Mouse (Mus musculus) intestine, postnatal 0 days (tissue): Measurements from ENCODE around the gene Rab31. TPM values are rescaled to one million over a fixed set of nuclear protein-coding genes. Genes with fewer than 3 reads are reported as not detected.

Experiments
- ATAC-seq: fragments of 200-750 bp; cut with Nextera tagmentation; 2 replicates; pipeline ENCODE4 v1.8.0; 2017; ENCODE audit warnings: mild to moderate bottlenecking, moderate TSS enrichment, moderate library complexity
- H3K27ac ChIP-seq: fragments of 300-500 bp; sonication (generic); 2 replicates; pipeline ENCODE4 v1.5.1; 2014; ENCODE audit warnings: mild to moderate bottlenecking, low read depth, low read length, moderate library complexity
- H3K27me3 ChIP-seq: fragments of 300-500 bp; sonication (generic); replicated peaks from 2 replicates; pipeline ENCODE4 v1.6.1; 2014; ENCODE audit warnings: low read length, mixed read lengths; ENCODE audit not compliant: control insufficient read depth, insufficient read depth
- H3K36me3 ChIP-seq: fragments of 300-500 bp; sonication (generic); 2 replicates; pipeline ENCODE4 v1.6.1; 2014; ENCODE audit warnings: mild to moderate bottlenecking, moderate library complexity; ENCODE audit not compliant: control insufficient read depth, insufficient read depth
- H3K4me1 ChIP-seq: fragments of 300-500 bp; sonication (generic); replicated peaks from 2 replicates; pipeline ENCODE4 v1.6.1; 2014; ENCODE audit warnings: antibody characterized with exemption, low read length, mixed read lengths; ENCODE audit not compliant: control insufficient read depth, insufficient read depth
- H3K4me2 ChIP-seq: fragments of 300-500 bp; sonication (generic); replicated peaks from 2 replicates; pipeline ENCODE4 v1.6.1; 2014; ENCODE audit warnings: low read depth, mild to moderate bottlenecking, moderate library complexity
- H3K4me3 ChIP-seq: fragments of 300-500 bp; sonication (generic); 2 replicates; pipeline ENCODE4 v1.5.1; 2014; ENCODE audit warnings: low read depth, low read length
- H3K9ac ChIP-seq: fragments of 300-500 bp; sonication (generic); 2 replicates; pipeline ENCODE4 v1.6.1; 2014; ENCODE audit warnings: mild to moderate bottlenecking, low read depth, low read length
- H3K9me3 ChIP-seq: fragments of 300-500 bp; sonication (generic); 2 replicates; pipeline ENCODE4 v1.6.1; 2016; ENCODE audit warnings: mixed run types; ENCODE audit not compliant: control insufficient read depth
- CTCF ChIP-seq: sonication (generic); IDR thresholded peaks from 2 replicates; pipeline ENCODE4 v1.5.1; 2016; ENCODE audit warnings: low read depth, mild to moderate bottlenecking, control low read depth, antibody characterized with exemption, moderate library complexity
- WGBS: fragments of 180-500 bp; shearing (Covaris S2); extraction: QIAGEN DNeasy Blood & Tissue Kit; methylation state at CpG from one replicate; pipeline ENCODE4 v1.1.7; 2014; 5-methylcytosine and 5-hydroxymethylcytosine counted together
- polyA plus RNA-seq: library from polyadenylated mRNA; unstranded; fragments of >200 nt; fragmentation: Nextera tagmentation; extraction: Ambion mirVana; gene quantifications from 2 replicates; pipeline ENCODE4 v1.2.1, GENCODE M21; 2015

Gene Rab31
- polyA plus RNA-seq, 1 experiment from 2014 or later, result 30.5 TPM

- Histone ChIP-seq H3K36me3 (no peaks in the 10 kb centered on the region; the same call in 1 of the 2 replicates), H3K9me3 (no peaks in the 10 kb centered on the region), H3K4me1 (peaks cover 4% of the 10 kb centered on the region; the same call in 1 of the 2 replicates), H3K27me3 (no peaks in the 10 kb centered on the region), H3K27ac (no peak overlapping the region), H3K9ac (no peak overlapping the region), H3K4me3 (no peak overlapping the region), H3K4me2 (no peak overlapping the region)
- TF ChIP-seq CTCF, result no peak
- ATAC-seq, result no peak
Measured at GRCm38 (mm10) chr17:65785707-65786106, 13.2 kb upstream of the Rab31 start.

- peaks cover 4% of the 10 kb centered on the region; the same call in 1 of the 2 replicates for H3K4me1 ChIP-seq
- H3K4me3 ChIP-seq, result peak overlapping the region; percentile 90
- peak overlapping the region; percentile 99 for H3K27ac ChIP-seq
- peak; percentile 9; the same call in 1 of the 2 replicates for ATAC-seq
- peak overlapping the region; percentile 79 for H3K4me2 ChIP-seq
- WGBS, result 52% methylated on average over 8 of the region's 8 CpGs
- no peak overlapping the region for H3K9ac ChIP-seq
- no peak for TF ChIP-seq CTCF
- no peaks in the 10 kb centered on the region for H3K9me3 ChIP-seq
- H3K36me3 ChIP-seq, result no peaks in the 10 kb centered on the region; the same call in 1 of the 2 replicates
- no peaks in the 10 kb centered on the region for H3K27me3 ChIP-seq
Measured at GRCm38 (mm10) chr17:65784610-65785140, 12.1 kb upstream of the Rab31 start.

GRCm38 (mm10) chr17:65783182-65784161, 10.9 kb upstream of the Rab31 start:
- no peaks in the 10 kb centered on the region; the same call in 1 of the 2 replicates for H3K36me3 ChIP-seq
- peak; percentile 29 for ATAC-seq
- H3K27ac ChIP-seq, result peak overlapping the region; percentile 99
- H3K9ac ChIP-seq, result peak overlapping the region; percentile 99
- no peaks in the 10 kb centered on the region for H3K27me3 ChIP-seq
- peak overlapping the region; percentile 79 for H3K4me2 ChIP-seq
- H3K4me1 ChIP-seq, result peaks cover 4% of the 10 kb centered on the region; the same call in 1 of the 2 replicates
- no peak for TF ChIP-seq CTCF
- peak overlapping the region; percentile 90 for H3K4me3 ChIP-seq
- H3K9me3 ChIP-seq, result no peaks in the 10 kb centered on the region
- WGBS, result under 1% methylated on average over 86 of the region's 135 CpGs

- H3K9me3 ChIP-seq, result no peaks in the 10 kb centered on the region
- peak; percentile 79 for ATAC-seq
- H3K4me1 ChIP-seq, result peaks cover 4% of the 10 kb centered on the region; the same call in 1 of the 2 replicates
- peak within 1 kb of the TSS; percentile 99 for H3K9ac ChIP-seq
- peak within 1 kb of the TSS; percentile 99 for H3K27ac ChIP-seq
- H3K4me3 ChIP-seq, result peak within 1 kb of the TSS; percentile 90
- peak; percentile 61 for TF ChIP-seq CTCF
- H3K27me3 ChIP-seq, result no peaks in the 10 kb centered on the region
- no peaks in the 10 kb centered on the region; the same call in 1 of the 2 replicates for H3K36me3 ChIP-seq
- under 1% methylated on average over 74 of the region's 81 CpGs for WGBS
- peak within 1 kb of the TSS; percentile 79 for H3K4me2 ChIP-seq
Measured at GRCm38 (mm10) chr17:65782551-65783141, 10.1 kb upstream of the Rab31 start, which contains the start of gene Ppp4r1. TSS of gene Ppp4r1 (plus strand) at chr17:65782573.

- H3K36me3 ChIP-seq, result no peaks in the 10 kb centered on the region; the same call in 1 of the 2 replicates
- no peak overlapping the region for H3K4me2 ChIP-seq
- no peak overlapping the region for H3K4me3 ChIP-seq
- 88% methylated on average over 2 of the region's 2 CpGs for WGBS
- no peaks in the 10 kb centered on the region for H3K9me3 ChIP-seq
- H3K27ac ChIP-seq, result no peak overlapping the region
- no peak overlapping the region for H3K9ac ChIP-seq
- TF ChIP-seq CTCF, result no peak
- H3K27me3 ChIP-seq, result no peaks in the 10 kb centered on the region
- H3K4me1 ChIP-seq, result peaks cover 4% of the 10 kb centered on the region; the same call in 1 of the 2 replicates
- no peak for ATAC-seq
Measured at GRCm38 (mm10) chr17:65780970-65781369, 8.4 kb upstream of the Rab31 start.

- peak; percentile 22; the same call in 1 of the 2 replicates for ATAC-seq
- H3K4me2 ChIP-seq, result no peak overlapping the region
- peak overlapping the region; percentile 74 for H3K27ac ChIP-seq
- TF ChIP-seq CTCF, result no peak
- no peak overlapping the region for H3K9ac ChIP-seq
- H3K4me3 ChIP-seq, result no peak overlapping the region
- H3K4me1 ChIP-seq, result no peaks in the 10 kb centered on the region; the same call in 1 of the 2 replicates
- WGBS, result 61% methylated on average over 4 of the region's 4 CpGs
- no peaks in the 10 kb centered on the region for H3K9me3 ChIP-seq
- no peaks in the 10 kb centered on the region for H3K27me3 ChIP-seq
- H3K36me3 ChIP-seq, result no peaks in the 10 kb centered on the region
Measured at GRCm38 (mm10) chr17:65777461-65777860, 4.9 kb upstream of the Rab31 start.
